Mouse (Mus musculus): Measurements from ENCODE around the gene Gm20894. TPM values are rescaled to one million over a fixed set of nuclear protein-coding genes. Genes with fewer than 3 reads are reported as not detected.
"Not testable (repeated sequence)": the region's sequence is repeated elsewhere in the genome, so short reads cannot be mapped to it uniquely, and the experiment has no call there.

Gene Gm20894
- not detected for total RNA-seq (2021)
- long read RNA-seq, experiment 1, result 0 reads
- long read RNA-seq, experiment 2, result 0 reads

DNA sequence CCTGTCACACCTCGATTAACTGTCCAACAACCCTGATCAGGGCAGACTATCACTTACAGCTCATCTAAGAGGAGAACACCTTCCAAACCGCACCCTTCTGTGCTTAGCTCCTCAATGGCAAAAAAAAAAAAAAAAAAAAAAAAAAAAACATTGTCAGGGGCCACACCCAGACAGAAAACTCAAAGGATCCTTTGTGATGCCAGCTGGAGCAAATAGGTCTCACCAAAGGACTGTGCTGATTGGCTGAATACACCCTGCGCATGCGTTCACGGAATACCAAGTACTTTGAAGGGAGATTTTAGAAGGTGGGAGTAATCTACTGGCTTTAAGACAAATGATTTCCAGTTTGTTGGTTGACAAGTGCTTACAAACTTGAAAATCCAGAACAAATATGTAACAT, at the start of gene Gm20894:
TSS of gene Gm20894 (minus strand) at position 101 of the 400 bp plus-strand sequence.
- DNase-seq (ENCODE audit: low spot score in 2 of 2); intact Hi-C loops (cut with DNase I): not testable (repeated sequence)

Data from left cerebral cortex, postnatal 14 days (tissue).